Mouse (Mus musculus) megakaryocyte, embryonic 14.5 days (primary cell): Measurements from ENCODE around the gene Grb2. TPM values are rescaled to one million over a fixed set of nuclear protein-coding genes. Genes with fewer than 3 reads are reported as not detected.

Experiments
- H3K27me3 ChIP-seq: replicated peaks from 2 replicates; pipeline ENCODE3; 2012; ENCODE audit warnings: inconsistent platforms
- H3K36me3 ChIP-seq: replicated peaks from 2 replicates; pipeline ENCODE3; 2012; ENCODE audit warnings: low read length, inconsistent platforms, mixed read lengths
- H3K4me1 ChIP-seq: 2 replicates; pipeline ENCODE4 v1.6.1; 2012; ENCODE audit warnings: inconsistent platforms
- H3K4me3 ChIP-seq: replicated peaks from 2 replicates; pipeline ENCODE3; 2012; ENCODE audit warnings: moderate library complexity, mild to moderate bottlenecking, inconsistent platforms
- H3K9me3 ChIP-seq: 2 replicates; pipeline ENCODE4 v1.6.1; 2012; ENCODE audit warnings: inconsistent platforms
- FLI1 ChIP-seq: IDR thresholded peaks from 2 replicates; pipeline ENCODE4 v1.6.1; 2012; ENCODE audit warnings: low read length, inconsistent platforms, mixed read lengths
- GATA1 ChIP-seq: IDR thresholded peaks from 3 replicates; pipeline ENCODE4 v1.6.1; 2012; ENCODE audit warnings: mixed read lengths, low read length, inconsistent platforms, borderline replicate concordance
- polyA plus RNA-seq: library from polyadenylated mRNA; stranded (reverse); fragments of >175 nt; gene quantifications from 2 replicates; pipeline ENCODE4 v1.2.3, GENCODE M21; 2012; ENCODE audit warnings: low replicate concordance; ENCODE audit not compliant: insufficient read depth

Gene Grb2
- polyA plus RNA-seq, 1 experiment: 77.5 TPM

DNA sequence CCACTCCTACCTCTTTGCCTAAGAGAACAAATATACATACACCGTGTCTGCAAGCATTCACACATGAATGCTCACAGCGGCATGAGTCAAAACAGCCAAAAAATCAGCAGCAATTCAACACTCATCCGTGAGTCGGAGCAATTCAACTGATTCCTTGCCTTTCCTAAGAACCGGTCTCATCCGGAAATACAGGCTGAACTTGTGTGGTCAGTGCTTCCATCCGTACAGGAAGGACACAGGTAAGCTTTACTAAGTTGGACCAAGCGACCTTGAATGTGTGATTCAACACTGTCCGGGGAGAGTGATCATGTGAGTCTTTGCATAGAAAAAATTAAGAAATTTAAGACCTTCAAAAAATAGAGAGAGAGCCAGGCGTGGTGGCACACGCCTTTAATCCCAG, 32.7 kb upstream of the Grb2 start:
- H3K4me1 ChIP-seq: peaks cover 7% of the 10 kb centered on the region
- no peaks in the 10 kb centered on the region for H3K36me3 ChIP-seq
- H3K9me3 ChIP-seq: peaks cover 4% of the 10 kb centered on the region; the same call in 1 of the 2 replicates
- peaks cover 43% of the 10 kb centered on the region for H3K27me3 ChIP-seq
- no peak for TF ChIP-seq FLI1
- no peak for TF ChIP-seq GATA1
- no peak overlapping the region for H3K4me3 ChIP-seq

DNA sequence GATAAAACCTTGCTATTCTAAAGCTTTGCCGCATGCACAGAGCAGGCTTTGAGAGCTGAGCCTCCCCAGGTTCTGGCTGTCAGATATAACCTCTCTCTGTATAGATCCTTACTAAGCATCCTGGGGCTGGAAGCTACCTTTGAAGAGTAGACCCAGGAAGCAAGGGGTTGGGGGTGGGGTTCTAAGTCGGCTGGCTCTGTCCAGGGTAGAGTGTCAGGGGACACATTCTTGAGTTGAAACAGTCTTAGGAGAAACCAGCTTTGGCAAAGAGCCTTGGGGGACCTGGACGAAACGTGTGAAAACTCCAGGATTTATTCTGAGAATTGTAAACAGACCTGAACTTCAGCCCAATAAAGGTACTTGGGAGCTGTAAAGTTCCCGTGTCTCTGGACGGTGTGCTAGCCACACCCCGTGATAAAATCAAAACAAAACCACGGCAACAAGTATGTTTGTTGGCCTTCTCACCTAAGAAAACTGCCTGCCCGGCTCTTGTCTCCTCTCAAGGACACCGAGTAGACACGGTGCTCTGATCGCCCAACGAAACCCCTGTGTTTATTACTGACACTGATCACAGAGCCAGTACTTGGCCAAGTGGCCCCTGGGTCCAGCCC, 30.0 kb upstream of the Grb2 start:
- peaks cover 34% of the 10 kb centered on the region for H3K27me3 ChIP-seq
- H3K4me3 ChIP-seq: no peak overlapping the region
- TF ChIP-seq GATA1 (no peak), FLI1 (no peak)
- H3K36me3 ChIP-seq: no peaks in the 10 kb centered on the region
- H3K9me3 ChIP-seq: no peaks in the 10 kb centered on the region
- peaks cover 3% of the 10 kb centered on the region; the same call in 1 of the 2 replicates for H3K4me1 ChIP-seq

DNA sequence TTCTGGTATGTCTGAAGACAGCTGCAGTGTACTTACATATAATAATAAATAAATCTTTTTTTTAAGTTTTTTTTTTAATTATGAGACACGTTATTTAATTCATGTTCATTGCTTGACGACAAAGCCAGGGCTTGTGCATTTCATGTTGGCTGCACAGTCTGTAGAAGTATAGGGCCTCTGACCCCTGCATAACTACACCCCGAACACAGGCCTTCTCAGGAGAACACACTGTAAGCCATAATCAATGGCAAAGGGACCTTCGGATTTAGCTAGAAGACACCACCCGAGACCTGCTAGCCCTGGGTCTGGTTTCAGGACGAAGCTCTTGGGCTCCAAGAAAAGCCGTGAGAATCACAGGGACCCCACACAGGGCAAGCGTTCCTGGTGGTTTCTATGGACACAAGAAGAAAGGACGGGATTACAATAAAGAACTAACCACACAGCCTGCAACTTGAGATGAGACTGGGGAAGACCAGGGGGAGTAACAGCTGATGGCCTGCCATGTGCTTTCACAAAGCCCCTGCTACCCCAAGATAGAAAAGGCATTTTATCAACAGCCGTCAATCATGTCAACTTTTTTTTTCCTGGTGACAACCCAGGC, 29.3 kb upstream of the Grb2 start:
- Histone ChIP-seq H3K27me3 (peaks cover 28% of the 10 kb centered on the region), H3K9me3 (no peaks in the 10 kb centered on the region), H3K4me1 (peaks cover 2% of the 10 kb centered on the region; the same call in 1 of the 2 replicates), H3K36me3 (no peaks in the 10 kb centered on the region), H3K4me3 (no peak overlapping the region)
- TF ChIP-seq GATA1: no peak
- no peak for TF ChIP-seq FLI1

DNA sequence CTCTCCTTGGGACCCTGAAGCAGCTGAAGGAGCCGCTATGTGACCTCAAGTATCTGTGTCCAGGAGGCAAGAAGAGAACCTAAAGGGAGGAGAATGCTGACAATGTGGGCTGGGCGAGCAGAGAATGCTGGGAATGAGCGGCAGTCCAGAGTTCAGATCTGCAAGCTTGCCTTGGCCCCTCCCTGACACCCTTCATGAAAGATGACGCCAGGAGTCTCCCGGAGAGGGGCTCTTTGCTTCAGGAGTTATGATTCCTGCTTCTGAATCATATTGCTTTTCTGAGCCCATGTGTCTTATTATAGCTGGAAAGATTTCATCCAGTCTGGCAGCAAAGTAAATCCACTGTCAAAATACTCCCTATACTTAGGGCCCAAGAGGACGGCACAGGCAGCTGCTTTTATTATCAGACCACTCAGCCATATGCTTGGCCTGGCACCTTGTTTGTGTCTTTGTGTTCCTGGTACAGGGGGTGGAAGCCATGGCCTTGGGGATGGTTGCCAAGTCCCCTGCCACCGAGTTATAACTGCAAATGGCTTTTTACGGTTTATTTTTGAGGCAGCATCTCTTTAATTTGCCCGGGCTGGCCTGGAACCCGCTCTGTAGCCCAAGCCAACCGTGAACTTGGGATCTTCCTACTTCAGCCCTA, 25.8 kb upstream of the Grb2 start:
- Histone ChIP-seq H3K36me3 (no peaks in the 10 kb centered on the region), H3K27me3 (peaks cover 14% of the 10 kb centered on the region), H3K9me3 (no peaks in the 10 kb centered on the region), H3K4me1 (no peaks in the 10 kb centered on the region), H3K4me3 (no peak overlapping the region)
- no peak for TF ChIP-seq GATA1
- no peak for TF ChIP-seq FLI1

GRCm38 (mm10) chr11:115723231-115723630, 14.8 kb upstream of the Grb2 start:
- Histone ChIP-seq H3K4me3 (no peak overlapping the region), H3K27me3 (peaks cover 3% of the 10 kb centered on the region), H3K9me3 (peaks cover 3% of the 10 kb centered on the region; the same call in 1 of the 2 replicates), H3K4me1 (peaks cover 8% of the 10 kb centered on the region), H3K36me3 (no peaks in the 10 kb centered on the region)
- TF ChIP-seq GATA1 (no peak), FLI1 (no peak)

DNA sequence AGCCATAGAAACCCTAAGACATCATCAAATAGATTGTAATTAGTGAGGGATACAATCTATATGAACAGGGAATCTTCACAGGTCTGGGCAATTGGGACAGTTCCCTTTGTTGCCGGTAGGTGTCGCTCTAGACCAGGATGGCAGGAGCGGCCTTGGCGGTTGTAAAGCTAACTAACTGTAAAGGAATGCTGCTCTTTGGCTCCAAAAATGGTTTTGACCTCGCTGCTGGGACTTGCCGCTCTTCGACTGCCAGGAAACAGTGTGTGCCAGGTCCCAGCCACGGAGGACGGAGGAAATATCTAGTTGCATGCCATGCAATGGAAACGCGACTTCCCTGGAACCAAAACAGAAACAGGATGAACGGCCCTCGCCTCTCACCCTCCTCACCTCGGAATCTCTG, 14.2 kb upstream of the Grb2 start:
- H3K36me3 ChIP-seq: no peaks in the 10 kb centered on the region
- H3K4me3 ChIP-seq: peak overlapping the region; percentile 81
- peaks cover 3% of the 10 kb centered on the region; the same call in 1 of the 2 replicates for H3K9me3 ChIP-seq
- peaks cover 14% of the 10 kb centered on the region for H3K4me1 ChIP-seq
- TF ChIP-seq FLI1 (no peak), GATA1 (no peak)
- H3K27me3 ChIP-seq: peaks cover 3% of the 10 kb centered on the region

- Histone ChIP-seq H3K4me1 (peaks cover 49% of the 10 kb centered on the region), H3K4me3 (peak overlapping the region; percentile 59), H3K36me3 (no peaks in the 10 kb centered on the region), H3K27me3 (peaks cover 2% of the 10 kb centered on the region), H3K9me3 (peaks cover 3% of the 10 kb centered on the region; the same call in 1 of the 2 replicates)
- TF ChIP-seq FLI1 (no peak), GATA1 (no peak)
These were observed 9.4 kb upstream of the Grb2 start for GRCm38 (mm10) chr11:115717660-115718390.

DNA sequence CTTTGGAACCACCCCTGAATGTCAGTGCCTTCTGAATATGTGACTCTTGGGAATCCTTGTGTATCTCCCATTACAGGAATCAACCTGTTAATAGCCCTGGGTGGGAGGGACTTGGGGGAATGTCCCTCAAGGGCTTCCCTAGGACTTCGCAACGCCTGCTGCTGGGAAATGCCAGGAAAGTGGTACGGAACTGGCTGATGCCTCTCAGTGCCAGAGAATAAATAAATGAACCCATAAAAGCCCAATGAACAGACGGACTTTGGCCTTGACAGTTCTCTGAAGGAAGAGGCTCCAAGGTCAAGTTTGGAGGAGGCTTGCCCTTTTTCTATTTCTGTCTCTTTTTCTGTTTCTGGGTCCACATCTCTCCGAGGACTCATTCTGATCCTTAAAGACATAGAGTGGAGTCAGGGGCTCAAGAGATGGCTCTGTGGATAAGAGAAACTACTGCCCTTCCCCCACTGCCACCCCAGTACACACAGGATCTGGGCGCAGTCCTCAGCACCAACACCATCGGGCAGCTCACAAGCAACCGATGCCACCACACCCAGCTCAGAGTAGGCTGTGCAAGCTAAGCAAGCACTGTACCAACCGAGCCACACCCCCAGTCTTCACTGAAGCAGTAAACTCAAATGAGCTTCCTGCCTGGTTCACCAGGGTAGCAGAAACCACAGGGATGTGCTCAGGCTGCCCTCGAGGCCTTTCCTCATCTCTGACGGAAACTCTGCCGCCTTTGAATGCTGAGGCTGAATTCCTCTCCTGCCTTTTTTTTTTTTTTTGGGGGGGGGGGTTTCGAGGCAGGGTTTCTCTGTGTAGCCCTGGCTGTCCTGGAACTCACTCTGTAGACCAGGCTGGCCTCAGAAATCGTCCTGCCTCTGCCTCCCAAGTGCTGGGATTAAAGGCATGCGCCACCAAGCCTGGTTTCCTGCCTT, 8.3 kb upstream of the Grb2 start:
- TF ChIP-seq FLI1 (no peak), GATA1 (no peak)
- H3K4me3 ChIP-seq: peak overlapping the region; percentile 20
- H3K36me3 ChIP-seq: no peaks in the 10 kb centered on the region
- peaks cover 3% of the 10 kb centered on the region; the same call in 1 of the 2 replicates for H3K9me3 ChIP-seq
- peaks cover 2% of the 10 kb centered on the region for H3K27me3 ChIP-seq
- H3K4me1 ChIP-seq: peaks cover 55% of the 10 kb centered on the region

DNA sequence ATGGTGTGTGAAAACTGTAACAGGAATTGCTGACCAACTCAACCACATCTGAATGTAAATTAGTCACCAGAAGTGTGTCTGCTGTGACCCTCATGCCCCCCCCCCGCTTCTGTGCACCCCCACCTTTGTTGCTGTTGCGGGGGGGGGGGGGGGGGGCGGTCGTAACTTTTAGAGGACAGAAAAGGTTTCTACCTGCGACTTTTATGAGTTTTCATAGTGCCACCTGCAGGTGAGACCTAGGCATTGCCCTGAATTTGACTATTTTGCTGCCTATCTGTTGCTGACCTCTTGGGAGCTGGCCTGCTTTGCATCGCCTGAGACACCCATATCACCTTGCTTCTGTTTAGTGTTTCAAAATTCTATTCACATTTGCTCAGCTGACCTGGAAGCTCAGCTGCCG, 6.1 kb upstream of the Grb2 start:
- Histone ChIP-seq H3K4me1 (peaks cover 76% of the 10 kb centered on the region), H3K36me3 (no peaks in the 10 kb centered on the region), H3K9me3 (no peaks in the 10 kb centered on the region), H3K27me3 (no peaks in the 10 kb centered on the region), H3K4me3 (no peak overlapping the region)
- TF ChIP-seq FLI1 (no peak), GATA1 (no peak)
